Comparison of ENCODE assay signal across 12 mouse cellular contexts in the genomic region with DNA sequence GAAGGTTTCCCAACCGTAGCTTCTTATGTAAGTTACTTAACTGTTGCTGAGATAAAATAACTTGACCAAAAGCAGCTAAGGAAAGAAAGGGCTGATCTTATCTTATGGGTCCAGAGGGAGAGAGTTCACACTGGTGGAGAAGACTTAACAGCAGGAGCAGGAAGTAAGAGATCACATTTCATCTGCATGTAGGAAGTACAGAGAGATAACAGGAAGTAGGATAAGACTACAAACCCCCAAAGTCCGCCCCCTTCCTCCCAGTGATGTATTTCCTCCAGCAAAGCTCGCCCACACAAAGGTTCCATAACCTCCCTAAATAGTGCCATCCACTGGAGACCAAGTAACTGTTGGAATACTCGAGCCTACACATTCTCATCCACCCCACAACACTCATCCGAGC.
"Had no signal": no experiment of that assay in that cellular context is flagged by ENCODE, and none has a peak within 500 bp of the region (broad histone marks: within the 10 kb centered on the region; RNA-seq: fewer than 3 reads in every experiment).

No protein-coding gene starts in this region.

- H3K27ac ChIP-seq: left cerebral cortex, adult 2 months; limb, embryonic 15.5 days; liver, embryonic 12.5 days; midbrain, embryonic 12.5 days; neural tube, embryonic 13.5 days had no signal

- H3K9me3 ChIP-seq: limb, embryonic 15.5 days; liver, embryonic 12.5 days; midbrain, embryonic 12.5 days; neural tube, embryonic 13.5 days had no signal

- H3K4me3 ChIP-seq: left cerebral cortex, adult 2 months; limb, embryonic 15.5 days; liver, embryonic 12.5 days; midbrain, embryonic 12.5 days; neural tube, embryonic 13.5 days had no signal

- H3K36me3 ChIP-seq: limb, embryonic 15.5 days; liver, embryonic 12.5 days; midbrain, embryonic 12.5 days; neural tube, embryonic 13.5 days had no signal

- H3K4me1 ChIP-seq: limb, embryonic 15.5 days; liver, embryonic 12.5 days; neural tube, embryonic 13.5 days had no signal

- H3K9ac ChIP-seq: limb, embryonic 15.5 days; liver, embryonic 12.5 days; midbrain, embryonic 12.5 days; neural tube, embryonic 13.5 days had no signal

- DNase-seq: kidney, adult 8-10 months; kidney, postnatal 25 days; lung, postnatal 4 days; right cerebral cortex, postnatal 14 days; thymus, adult 18-20 months had no signal

- H3K27me3 ChIP-seq: limb, embryonic 15.5 days; liver, embryonic 12.5 days; midbrain, embryonic 12.5 days; neural tube, embryonic 13.5 days had no signal

- H3K4me2 ChIP-seq: limb, embryonic 15.5 days; liver, embryonic 12.5 days; midbrain, embryonic 12.5 days; neural tube, embryonic 13.5 days had no signal

- ATAC-seq: intestine, postnatal 0 days; liver, embryonic 12.5 days; midbrain, embryonic 16.5 days had no signal
